Mouse (Mus musculus) liver, adult 2 months (tissue): ENCODE data around the gene Arhgap35. TPM values are rescaled to one million over a fixed set of nuclear protein-coding genes. Genes with fewer than 3 reads are reported as not detected.

ENCODE experiments used
- DNase-seq: peaks from one replicate; pipeline ENCODE4 v3.0.0-alpha.2; 2011; ENCODE audit warnings: low read depth, low spot score; ENCODE audit errors: extremely low read depth
- H3K27ac ChIP-seq: fragments of 200-500 bp; replicated peaks from 2 replicates; pipeline ENCODE4 v1.5.1; 2012; ENCODE audit warnings: low read depth, mild to moderate bottlenecking, control low read depth, inconsistent platforms, low read length; ENCODE audit not compliant: insufficient read depth
- H3K27me3 ChIP-seq: fragments of 200-500 bp; 2 replicates; pipeline ENCODE4 v1.6.1; 2012; ENCODE audit warnings: mild to moderate bottlenecking, moderate library complexity, low read length, inconsistent platforms; ENCODE audit not compliant: control insufficient read depth, insufficient read depth
- H3K36me3 ChIP-seq: fragments of 200-500 bp; 2 replicates; pipeline ENCODE4 v1.6.1; 2012; ENCODE audit warnings: low read length, inconsistent platforms; ENCODE audit not compliant: control insufficient read depth, insufficient read depth
- H3K4me1 ChIP-seq: fragments of 200-500 bp; 2 replicates; pipeline ENCODE4 v1.6.1; 2011; ENCODE audit warnings: low read length; ENCODE audit not compliant: control insufficient read depth, insufficient read depth
- H3K4me3 ChIP-seq: fragments of 200-500 bp; 2 replicates; pipeline ENCODE4 v1.5.1; 2011; ENCODE audit warnings: low read depth, mild to moderate bottlenecking, control low read depth, low read length, moderate library complexity; ENCODE audit not compliant: insufficient read depth
- H3K79me2 ChIP-seq: fragments of 200-500 bp; 2 replicates; pipeline ENCODE4 v1.6.1; 2012; ENCODE audit warnings: inconsistent platforms, mild to moderate bottlenecking, low read length, moderate library complexity; ENCODE audit not compliant: control insufficient read depth, insufficient read depth
- H3K9ac ChIP-seq: fragments of 200-500 bp; 2 replicates; pipeline ENCODE4 v1.6.1; 2012; ENCODE audit warnings: low read depth, mild to moderate bottlenecking, control low read depth, inconsistent platforms, low read length
- CTCF ChIP-seq: fragments of 200-500 bp; IDR thresholded peaks from 2 replicates; pipeline ENCODE4 v1.5.1; 2011; ENCODE audit warnings: low read depth, low read length, control low read depth
- POLR2A ChIP-seq: fragments of 200-500 bp; IDR thresholded peaks from 2 replicates; pipeline ENCODE4 v1.6.1; 2011; ENCODE audit warnings: low read length, control low read depth; ENCODE audit not compliant: insufficient read depth; ENCODE audit errors: extremely low read depth
- WGBS: fragments of 180-500 bp; shearing (Covaris S2); methylation state at CpG from one replicate; pipeline ENCODE4 v1.1.7; 2018; 5-methylcytosine and 5-hydroxymethylcytosine counted together
- polyA plus RNA-seq: library from polyadenylated mRNA; depleted of rRNA; stranded (reverse); fragments of >200 nt; gene quantifications from 2 replicates; pipeline ENCODE4 v1.2.3, GENCODE M21; 2012
- total RNA-seq: library from RNA; depleted of rRNA; stranded (reverse); fragments of >200 nt; gene quantifications from 2 replicates; pipeline ENCODE4 v1.2.3, GENCODE M21; 2014

Gene Arhgap35
- total and polyA plus RNA-seq, 2 experiments: 22.2 to 30.4 TPM

DNA sequence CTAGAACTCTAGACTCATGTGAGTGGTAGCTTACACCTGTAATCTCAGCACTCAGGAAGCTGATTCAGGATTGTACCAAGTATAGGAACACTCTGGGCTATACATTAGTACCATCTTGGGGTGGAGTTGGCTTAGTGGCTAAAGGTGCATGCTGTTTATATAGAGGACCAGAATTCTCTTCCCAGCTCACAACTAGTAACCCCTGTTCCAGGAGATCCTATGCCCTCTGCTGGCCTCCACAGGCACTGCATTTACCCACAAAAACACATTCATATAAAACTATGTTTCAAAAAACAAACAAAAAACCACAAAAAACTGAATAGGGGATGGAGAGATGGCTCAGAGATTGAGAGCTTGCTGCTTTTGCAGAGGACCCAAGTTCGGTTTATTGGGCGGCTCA, 121.4 kb downstream of the Arhgap35 start:
- 63% methylated on average over 2 of the region's 2 CpGs for WGBS
- peak; percentile 32 for DNase-seq
- no peak overlapping the region for H3K9ac ChIP-seq
- no peak overlapping the region for H3K27ac ChIP-seq
- H3K27me3 ChIP-seq: no peaks in the 10 kb centered on the region
- TF ChIP-seq POLR2A (no peak), CTCF (peak; percentile 69)
- H3K79me2 ChIP-seq: no peaks in the 10 kb centered on the region
- no peaks in the 10 kb centered on the region for H3K4me1 ChIP-seq
- H3K4me3 ChIP-seq: no peak overlapping the region
- peaks cover 3% of the 10 kb centered on the region; the same call in 1 of the 2 replicates for H3K36me3 ChIP-seq

- H3K27ac ChIP-seq: no peak overlapping the region
- no peak overlapping the region for H3K9ac ChIP-seq
- TF ChIP-seq CTCF (no peak), POLR2A (no peak)
- no peaks in the 10 kb centered on the region for H3K4me1 ChIP-seq
- 67% methylated on average over 3 of the region's 3 CpGs for WGBS
- H3K4me3 ChIP-seq: no peak overlapping the region
- peaks cover 3% of the 10 kb centered on the region; the same call in 1 of the 2 replicates for H3K36me3 ChIP-seq
- no peak for DNase-seq
- H3K79me2 ChIP-seq: no peaks in the 10 kb centered on the region
- no peaks in the 10 kb centered on the region for H3K27me3 ChIP-seq
Observed at GRCm38 (mm10) chr7:16492211-16492610, 122.6 kb downstream of the Arhgap35 start.

GRCm38 (mm10) chr7:16491759-16492158, 123.0 kb downstream of the Arhgap35 start:
- H3K4me1 ChIP-seq: no peaks in the 10 kb centered on the region
- H3K27ac ChIP-seq: no peak overlapping the region
- peak; percentile 58 for DNase-seq
- WGBS: 33% methylated on average over 3 of the region's 3 CpGs
- H3K36me3 ChIP-seq: no peaks in the 10 kb centered on the region
- TF ChIP-seq POLR2A (no peak), CTCF (peak; percentile 95)
- no peak overlapping the region for H3K9ac ChIP-seq
- H3K27me3 ChIP-seq: no peaks in the 10 kb centered on the region
- H3K4me3 ChIP-seq: no peak overlapping the region
- H3K79me2 ChIP-seq: no peaks in the 10 kb centered on the region

DNA sequence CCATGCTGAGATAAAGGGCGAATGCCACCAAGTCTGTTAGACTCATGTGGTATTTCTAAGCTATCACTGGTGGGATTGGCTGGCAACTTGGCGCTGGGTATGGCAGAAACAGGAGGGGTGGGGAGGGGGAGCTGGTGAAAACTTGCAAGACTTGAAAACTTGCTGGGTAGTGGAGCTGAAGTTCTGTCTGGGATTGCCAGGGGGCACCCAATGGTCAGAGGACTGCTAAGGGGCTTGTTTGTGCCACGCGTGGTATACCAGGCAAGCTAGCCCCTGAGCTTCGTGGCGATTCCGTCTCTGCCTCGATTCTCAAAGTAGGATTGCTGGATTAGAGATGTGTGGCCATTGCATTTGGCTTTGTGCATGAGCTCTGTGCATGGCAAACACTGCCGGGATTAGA, 124.8 kb downstream of the Arhgap35 start:
- Histone ChIP-seq H3K36me3 (no peaks in the 10 kb centered on the region), H3K4me3 (no peak overlapping the region), H3K79me2 (no peaks in the 10 kb centered on the region), H3K27ac (no peak overlapping the region), H3K27me3 (no peaks in the 10 kb centered on the region), H3K4me1 (no peaks in the 10 kb centered on the region), H3K9ac (no peak overlapping the region)
- WGBS: 86% methylated on average over 9 of the region's 9 CpGs
- DNase-seq: no peak
- TF ChIP-seq CTCF (no peak), POLR2A (no peak)

- no peaks in the 10 kb centered on the region for H3K36me3 ChIP-seq
- no peaks in the 10 kb centered on the region for H3K27me3 ChIP-seq
- no peak for DNase-seq
- no peak overlapping the region for H3K27ac ChIP-seq
- TF ChIP-seq POLR2A (no peak), CTCF (no peak)
- H3K79me2 ChIP-seq: no peaks in the 10 kb centered on the region
- H3K9ac ChIP-seq: no peak overlapping the region
- no peak overlapping the region for H3K4me3 ChIP-seq
- H3K4me1 ChIP-seq: no peaks in the 10 kb centered on the region
Observed at GRCm38 (mm10) chr7:16488816-16489215, 126.0 kb downstream of the Arhgap35 start.

- no peak for DNase-seq
- TF ChIP-seq CTCF: no peak
- no peak for TF ChIP-seq POLR2A
- Histone ChIP-seq H3K79me2 (no peaks in the 10 kb centered on the region), H3K9ac (no peak within 1 kb of the TSS), H3K36me3 (no peaks in the 10 kb centered on the region), H3K27me3 (peaks cover 15% of the 10 kb centered on the region), H3K4me3 (no peak within 1 kb of the TSS), H3K27ac (no peak within 1 kb of the TSS), H3K4me1 (no peaks in the 10 kb centered on the region)
- WGBS: 92% methylated on average over 8 of the region's 8 CpGs
Observed at GRCm38 (mm10) chr7:16477628-16478027, 137.2 kb downstream of the Arhgap35 start, which contains the start of gene Npas1. TSS of gene Npas1 (minus strand) at chr7:16477728.

DNA sequence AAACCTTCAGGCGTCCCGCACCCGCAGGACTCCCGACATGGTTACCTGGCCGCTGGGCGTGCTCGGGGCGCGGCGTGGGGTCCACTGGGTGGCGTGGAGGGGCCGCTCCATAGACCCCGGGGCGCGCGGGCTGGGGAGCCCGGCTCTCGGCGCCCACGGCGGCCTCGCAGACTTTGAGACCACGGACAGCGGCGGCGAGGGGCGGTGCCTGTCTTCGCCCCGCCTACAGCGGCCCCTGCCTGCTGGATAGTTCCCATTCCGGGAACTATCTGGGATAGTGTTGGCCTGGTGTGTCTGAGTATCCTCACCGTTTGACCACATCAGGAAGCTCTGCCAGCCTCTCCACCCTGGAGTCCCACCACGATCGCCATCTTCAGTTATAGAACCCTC, 138.2 kb downstream of the Arhgap35 start:
- Histone ChIP-seq H3K27me3 (peaks cover 15% of the 10 kb centered on the region), H3K79me2 (no peaks in the 10 kb centered on the region), H3K9ac (no peak overlapping the region), H3K36me3 (no peaks in the 10 kb centered on the region), H3K4me1 (no peaks in the 10 kb centered on the region), H3K27ac (no peak overlapping the region), H3K4me3 (no peak overlapping the region)
- no peak for DNase-seq
- no peak for TF ChIP-seq POLR2A
- no peak for TF ChIP-seq CTCF
- 5% methylated on average over 34 of the region's 34 CpGs for WGBS
